Mouse (Mus musculus): Measurements from ENCODE around the gene Gm7075.
"Not testable (repeated sequence)": the region's sequence is repeated elsewhere in the genome, so short reads cannot be mapped to it uniquely, and the experiment has no call there.

Gm7075 gene

GRCm38 (mm10) chr10:63421739-63422735 is at the start of gene Gm7075:
Gm7075 (minus strand) TSS chr10:63421789.
- DNase-seq = no peak

- DNase-seq = no peak
Measured at GRCm38 (mm10) chr10:63460935-63461334, 39.3 kb upstream of the Gm7075 start.

- no peak for DNase-seq
Measured at GRCm38 (mm10) chr10:63457292-63458128, 35.9 kb upstream of the Gm7075 start.

GRCm38 (mm10) chr10:63455110-63455878 is 33.7 kb upstream of the Gm7075 start:
- no peak for DNase-seq

GRCm38 (mm10) chr10:63453926-63454325 is 32.3 kb upstream of the Gm7075 start:
- no peak for DNase-seq

GRCm38 (mm10) chr10:63444602-63445387 is 23.2 kb upstream of the Gm7075 start:
- not testable (repeated sequence) for DNase-seq

GRCm38 (mm10) chr10:63439694-63440228 is 18.2 kb upstream of the Gm7075 start:
- no peak for DNase-seq

- DNase-seq = no peak
Measured at GRCm38 (mm10) chr10:63438736-63439262, 17.2 kb upstream of the Gm7075 start.

- DNase-seq = no peak
Measured at GRCm38 (mm10) chr10:63432887-63433286, 11.3 kb upstream of the Gm7075 start.

GRCm38 (mm10) chr10:63432099-63432498 is 10.5 kb upstream of the Gm7075 start:
- no peak for DNase-seq

- DNase-seq = no peak
Measured at GRCm38 (mm10) chr10:63431221-63431736, 9.7 kb upstream of the Gm7075 start.

- DNase-seq = peak; percentile 93
Measured at GRCm38 (mm10) chr10:63429785-63430305, 8.3 kb upstream of the Gm7075 start, which contains the start of gene Ctnna3. Ctnna3 (plus strand) TSS chr10:63430098.

- peak; percentile 98 for DNase-seq
Measured at GRCm38 (mm10) chr10:63429380-63429779, 7.8 kb upstream of the Gm7075 start.

GRCm38 (mm10) chr10:63429023-63429340 is 7.4 kb upstream of the Gm7075 start:
- no peak for DNase-seq

- DNase-seq = peak; percentile 49
Measured at GRCm38 (mm10) chr10:63428243-63429022, 6.8 kb upstream of the Gm7075 start.

- DNase-seq = no peak
Measured at GRCm38 (mm10) chr10:63427146-63427545, 5.6 kb upstream of the Gm7075 start.

GRCm38 (mm10) chr10:63424475-63424814 is 2.9 kb upstream of the Gm7075 start:
- DNase-seq = peak; percentile 21

GRCm38 (mm10) chr10:63423591-63424474 is 2.2 kb upstream of the Gm7075 start:
- no peak for DNase-seq

- DNase-seq = no peak
Measured at GRCm38 (mm10) chr10:63422736-63422992, 1.1 kb upstream of the Gm7075 start.
